Comparison of ENCODE assay signal across 9 mouse cellular contexts in the genomic region with DNA sequence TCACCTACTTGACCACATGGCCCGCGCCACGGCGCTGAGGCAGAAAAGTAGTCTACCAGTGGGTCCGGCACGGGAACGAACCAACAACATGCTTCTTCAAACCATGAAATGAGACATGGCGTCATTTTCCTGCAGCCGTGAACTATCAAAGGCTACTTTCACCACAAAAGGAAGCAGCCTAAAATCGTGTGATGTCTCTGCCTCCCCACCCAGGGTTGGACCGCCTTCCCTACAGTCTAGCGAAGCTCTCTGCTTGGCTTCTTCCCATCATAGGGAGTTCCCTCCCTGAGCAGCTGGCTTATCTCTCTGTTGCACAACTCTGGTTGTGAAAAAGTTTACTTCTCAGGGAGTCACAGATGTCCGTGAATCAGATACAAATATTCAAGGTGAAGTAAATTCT.
DNase-seq lines count a peak whose midpoint lies in the region; ATAC-seq and TF ChIP-seq lines count a peak whose summit lies in the region.
"Had no signal": no experiment of that assay in that cellular context is flagged by ENCODE, and none has a peak within 500 bp of the region (broad histone marks: within the 10 kb centered on the region; RNA-seq: fewer than 3 reads in every experiment).

No protein-coding gene starts in this region.

- intact Hi-C loops in heart, postnatal 14 days (cut with DNase I) = no loop called here

- H3K27me3 ChIP-seq in lung, postnatal 0 days (replicated peaks; ENCODE audit: insufficient read depth, low read length) = no peaks in the 10 kb centered on the region
- H3K27me3 ChIP-seq in midbrain, embryonic 10.5 days (ENCODE audit: low read depth, poor library complexity, severe bottlenecking) = peaks cover 11% of the 10 kb centered on the region

- no peak overlapping the region for H3K9ac ChIP-seq in lung, postnatal 0 days (replicated peaks; ENCODE audit: low read depth)
- H3K9ac ChIP-seq: midbrain, embryonic 12.5 days had no signal

- H3K4me3 ChIP-seq in lung, postnatal 0 days (ENCODE audit: low read depth, low read length) = no peak overlapping the region
- H3K4me3 ChIP-seq in midbrain, embryonic 10.5 days = no peak overlapping the region
- H3K4me3 ChIP-seq: midbrain, embryonic 12.5 days had no signal

- WGBS in lung, postnatal 0 days = 72% methylated on average over 13 of the region's 13 CpGs
- WGBS in midbrain, embryonic 10.5 days = 91% methylated on average over 13 of the region's 13 CpGs

- H3K36me3 ChIP-seq in lung, postnatal 0 days (ENCODE audit: insufficient read depth, low read length) = no peaks in the 10 kb centered on the region
- H3K36me3 ChIP-seq in midbrain, embryonic 10.5 days = no peaks in the 10 kb centered on the region
- H3K36me3 ChIP-seq: midbrain, embryonic 12.5 days had no signal

- peak; percentile 33 for DNase-seq in urinary bladder, postnatal 25 days (ENCODE audit: low spot score)
- DNase-seq in urinary bladder, adult 2 months (ENCODE audit: low spot score) = no peak
- DNase-seq in heart, postnatal 14 days = peak; percentile 47 to 57
- DNase-seq in lung, postnatal 0 days (ENCODE audit: low spot score) = peak; percentile 51
- DNase-seq in left cerebral cortex, adult 8-10 months (ENCODE audit: low spot score in 2 of 2) = no peak
- no peak for DNase-seq in left cerebral cortex, adult 9 months (ENCODE audit: low spot score in 2 of 2)
- DNase-seq in embryo, embryonic 10.5 days (ENCODE audit: low spot score) = no peak
- no peak for DNase-seq in midbrain, embryonic 10.5 days (ENCODE audit: low spot score)

- TF ChIP-seq CTCF in lung, postnatal 0 days (IDR thresholded peaks at IDR 0.05) = no peak

- no peaks in the 10 kb centered on the region for H3K4me1 ChIP-seq in lung, postnatal 0 days (ENCODE audit: insufficient read depth, low read depth, low read length)
- H3K4me1 ChIP-seq in midbrain, embryonic 10.5 days = peaks cover 25% of the 10 kb centered on the region

- H3K9me3 ChIP-seq in lung, postnatal 0 days (ENCODE audit: low read length) = no peaks in the 10 kb centered on the region
- H3K9me3 ChIP-seq in midbrain, embryonic 10.5 days (replicated peaks) = no peaks in the 10 kb centered on the region
- H3K9me3 ChIP-seq: midbrain, embryonic 12.5 days had no signal

- peak; percentile 71 for ATAC-seq in lung, postnatal 0 days

- TF ChIP-seq EP300 in lung, postnatal 0 days (IDR thresholded peaks at IDR 0.05) = no peak

- H3K4me2 ChIP-seq in lung, postnatal 0 days (replicated peaks; ENCODE audit: low read depth, low read length) = no peak overlapping the region
- H3K4me2 ChIP-seq: midbrain, embryonic 12.5 days had no signal

- no peak overlapping the region; the same call in 1 of the 2 replicates for H3K27ac ChIP-seq in lung, postnatal 0 days (ENCODE audit: low read length)
- H3K27ac ChIP-seq in midbrain, embryonic 10.5 days (replicated peaks) = no peak overlapping the region; the same call in 1 of the 2 replicates
- H3K27ac ChIP-seq: midbrain, embryonic 12.5 days had no signal

Comparison
In these comparisons a context has a peak if more than half of its experiments do, and no peak if none do; other contexts are left out.
1. DNase-seq: peak in urinary bladder, postnatal 25 days (single experiment), heart, postnatal 14 days (2 of 2) and lung, postnatal 0 days (single experiment); none in urinary bladder, adult 2 months (single experiment), left cerebral cortex, adult 8-10 months (0 of 2), left cerebral cortex, adult 9 months (0 of 2), embryo, embryonic 10.5 days (single experiment) and midbrain, embryonic 10.5 days (single experiment).